Mouse (Mus musculus) v-Abl transformed pro-B cells (cell line): ENCODE data around the gene Rps27a.

Experiments
- in situ Hi-C, 2 experiments: fragments of 400-800 bp; cut with MboI; formaldehyde crosslinking; loops; one replicate each; pipeline ENCODE4 v1.15.1; 2025; ENCODE audit not compliant: unreplicated experiment in 2 of 2

Gene Rps27a

GRCm38 (mm10) chr11:29547752-29548503 lies at the start of gene Rps27a, which contains the start of gene Clhc1:
Gene Rps27a (minus strand): TSS chr11:29548109.
Gene Clhc1 (plus strand): TSS chr11:29547950.
- in situ Hi-C loops: loop anchor here (5.0 to 25.0 kb wide), 4 partner anchors 144 to 1439 kb away; partner anchors contain the start of genes Rtn4 (in 2 of the 2) and Chac2 (in 1 of the 2)

GRCm38 (mm10) chr11:29597159-29597558 lies 49.2 kb upstream of the Rps27a start:
- in situ Hi-C loops: no loop called here

GRCm38 (mm10) chr11:29595217-29595616 lies 47.3 kb upstream of the Rps27a start:
- in situ Hi-C loops: no loop called here

- in situ Hi-C loops: loop anchor here in 1 of 2 experiments (10.0 kb wide), 1 partner anchor 305 kb away; no protein-coding TSS in a partner anchor
Measured at GRCm38 (mm10) chr11:29579610-29580009, 31.7 kb upstream of the Rps27a start.

GRCm38 (mm10) chr11:29572656-29573055 lies 24.7 kb upstream of the Rps27a start:
- in situ Hi-C loops: loop anchor here (10.0 to 25.0 kb wide), 2 partner anchors 312 to 315 kb away; no protein-coding TSS in a partner anchor

GRCm38 (mm10) chr11:29571536-29571935 lies 23.6 kb upstream of the Rps27a start:
- in situ Hi-C loops: loop anchor here (10.0 to 25.0 kb wide), 2 partner anchors 313 to 316 kb away; no protein-coding TSS in a partner anchor

- in situ Hi-C loops: loop anchor here in 1 of 2 experiments (25.0 kb wide), 1 partner anchor 324 kb away; no protein-coding TSS in a partner anchor
Measured at GRCm38 (mm10) chr11:29563406-29563805, 15.5 kb upstream of the Rps27a start.

DNA sequence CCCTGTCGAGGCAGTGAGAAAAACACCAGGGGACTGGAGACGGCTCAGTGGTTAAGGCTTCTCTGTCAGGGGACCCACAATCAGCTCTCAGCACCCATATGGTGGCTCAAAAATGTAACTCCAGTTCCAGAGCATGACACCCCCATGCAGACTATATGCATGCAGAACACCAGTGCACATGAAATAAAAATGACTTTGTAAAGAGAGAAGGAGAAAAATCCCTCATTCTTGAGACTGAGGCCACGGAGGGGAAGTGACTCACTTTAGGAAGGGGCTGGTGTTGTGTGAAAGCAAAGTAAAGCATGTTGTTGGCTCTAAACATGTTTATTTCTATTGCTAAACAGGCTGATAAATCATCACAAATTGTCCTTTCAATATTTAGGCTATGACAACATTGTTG lies 13.1 kb upstream of the Rps27a start:
- in situ Hi-C loops: loop anchor here in 1 of 2 experiments (25.0 kb wide), 1 partner anchor 326 kb away; no protein-coding TSS in a partner anchor

DNA sequence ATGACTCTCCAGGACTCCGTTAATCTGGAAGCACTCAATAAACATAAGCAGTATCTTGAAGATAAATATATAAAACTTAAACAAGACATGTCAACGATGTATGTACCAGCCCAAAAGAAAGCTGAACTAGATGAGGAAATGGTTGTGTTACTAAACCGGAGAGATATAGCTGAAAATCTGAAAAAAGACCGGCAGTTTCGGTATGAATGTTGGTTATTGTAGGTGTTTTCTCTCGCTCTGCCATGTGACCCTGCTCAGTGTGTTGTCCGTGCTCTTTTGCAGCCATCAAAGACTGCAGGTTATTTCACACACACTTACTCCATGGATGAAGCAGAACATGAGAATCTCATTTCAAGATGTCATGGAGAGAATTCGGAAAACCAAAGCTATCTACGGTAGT lies 12.5 kb upstream of the Rps27a start:
- in situ Hi-C loops: loop anchor here in 1 of 2 experiments (25.0 kb wide), 1 partner anchor 327 kb away; no protein-coding TSS in a partner anchor

GRCm38 (mm10) chr11:29549425-29549778 lies 1.5 kb upstream of the Rps27a start:
- in situ Hi-C loops: loop anchor here (5.0 to 25.0 kb wide), 4 partner anchors 143 to 1438 kb away; partner anchors contain the start of genes Rtn4 (in 2 of the 2) and Chac2 (in 1 of the 2)

- in situ Hi-C loops: loop anchor here (5.0 to 25.0 kb wide), 4 partner anchors 144 to 1439 kb away; partner anchors contain the start of genes Rtn4 (in 2 of the 2) and Chac2 (in 1 of the 2)
Measured at GRCm38 (mm10) chr11:29548504-29549424, 855 bp upstream of the Rps27a start.

GRCm38 (mm10) chr11:29547249-29547751 lies 609 bp downstream of the Rps27a start:
- in situ Hi-C loops: loop anchor here (5.0 to 25.0 kb wide), 4 partner anchors 145 to 1440 kb away; partner anchors contain the start of genes Rtn4 (in 2 of the 2) and Chac2 (in 1 of the 2)

- in situ Hi-C loops: loop anchor here (5.0 to 25.0 kb wide), 4 partner anchors 146 to 1441 kb away; partner anchors contain the start of genes Rtn4 (in 2 of the 2) and Chac2 (in 1 of the 2)
Measured at GRCm38 (mm10) chr11:29546762-29547161, 1.1 kb downstream of the Rps27a start.

GRCm38 (mm10) chr11:29546297-29546696 lies 1.6 kb downstream of the Rps27a start:
- in situ Hi-C loops: loop anchor here (5.0 to 25.0 kb wide), 4 partner anchors 146 to 1441 kb away; partner anchors contain the start of genes Rtn4 (in 2 of the 2) and Chac2 (in 1 of the 2)

DNA sequence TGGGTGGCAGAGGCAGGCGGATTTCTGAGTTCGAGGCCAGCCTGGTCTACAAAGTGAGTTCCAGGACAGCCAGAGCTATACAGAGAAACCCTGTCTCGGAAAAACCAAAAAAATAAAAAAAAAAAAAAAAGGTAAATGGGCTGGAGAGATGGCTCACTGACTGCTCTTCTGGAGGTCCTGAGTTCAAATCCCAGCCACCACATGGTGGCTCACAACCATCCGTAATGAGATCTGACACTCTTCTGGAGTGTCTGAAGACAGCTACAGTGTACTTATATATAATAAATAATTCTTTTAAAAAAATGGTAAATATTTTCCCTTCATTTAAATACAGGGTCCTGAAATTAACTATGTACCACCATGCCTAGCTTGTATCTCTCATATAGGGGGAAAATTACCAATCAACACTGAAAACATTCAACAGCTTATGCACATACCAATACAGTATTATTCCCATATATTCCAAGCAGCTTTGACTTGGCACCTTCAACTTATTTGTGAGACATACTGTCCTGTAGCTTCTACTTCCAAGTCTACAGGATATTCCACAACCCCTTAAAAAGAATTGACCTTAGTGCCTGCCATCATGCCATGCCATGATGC lies 2.7 kb downstream of the Rps27a start:
- in situ Hi-C loops: loop anchor here (5.0 to 25.0 kb wide), 4 partner anchors 147 to 1442 kb away; partner anchors contain the start of genes Rtn4 (in 2 of the 2) and Chac2 (in 1 of the 2)

- in situ Hi-C loops: loop anchor here (10.0 to 25.0 kb wide), 3 partner anchors 150 to 1443 kb away; partner anchors contain the start of genes Chac2 (in 1 of the 2) and Rtn4 (in 1 of the 2)
Measured at GRCm38 (mm10) chr11:29544225-29544945, 3.5 kb downstream of the Rps27a start.

DNA sequence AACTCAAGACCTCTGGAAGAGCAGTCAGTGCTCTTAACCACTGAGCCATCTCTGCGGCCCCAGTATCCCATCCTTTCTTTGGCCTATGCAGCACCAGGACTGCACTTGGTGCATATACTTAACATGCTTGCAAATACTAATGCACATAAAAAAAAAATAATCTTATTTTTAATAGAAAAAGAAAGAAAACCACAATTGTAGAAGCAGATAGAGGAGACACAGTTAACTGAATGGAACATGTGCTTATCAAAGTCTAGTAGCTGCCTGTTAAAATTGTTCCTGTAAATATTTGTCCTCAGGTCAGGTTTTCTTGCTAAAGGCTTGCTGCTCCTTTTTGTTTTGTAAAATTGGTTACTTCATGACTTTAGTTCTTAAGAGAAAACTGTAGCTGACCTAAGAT lies 9.7 kb downstream of the Rps27a start:
- in situ Hi-C loops: loop anchor here (25.0 kb wide), 2 partner anchors 276 to 1449 kb away; partner anchors contain the start of gene Chac2 (in 1 of the 2)
